Mouse (Mus musculus) right cerebral cortex, adult 2 months (tissue): ENCODE measurements at regions not wholly inside any gene's neighbourhood (a gene's known extent, or its start where the extent isn't known, plus 50 kb on each side); places are given as distances from the start of the nearest gene placed in this dataset.
A peak's percentile ranks its signal among the peaks of the same experiment; 100 is the strongest.

ENCODE experiments used
- DNase-seq, 2 experiments: peaks; one replicate each; pipeline ENCODE4 v3.0.0; 2021 to 2022; ENCODE audit warnings: low spot score in 2 of 2

GRCm38 (mm10) chr15:62625406-62625805, 1219.6 kb downstream of the Gsdmc2 start:
- no peak for DNase-seq

GRCm38 (mm10) chr15:62616042-62616441, 1228.9 kb downstream of the Gsdmc2 start:
- no peak for DNase-seq

- no peak for DNase-seq
Observed at GRCm38 (mm10) chr15:62596735-62597134, 1248.2 kb downstream of the Gsdmc2 start.

- no peak for DNase-seq
Observed at GRCm38 (mm10) chr15:62588580-62588979, 1256.4 kb downstream of the Gsdmc2 start.

GRCm38 (mm10) chr15:62578788-62579187, 1266.2 kb downstream of the Gsdmc2 start:
- DNase-seq, result no peak

DNA sequence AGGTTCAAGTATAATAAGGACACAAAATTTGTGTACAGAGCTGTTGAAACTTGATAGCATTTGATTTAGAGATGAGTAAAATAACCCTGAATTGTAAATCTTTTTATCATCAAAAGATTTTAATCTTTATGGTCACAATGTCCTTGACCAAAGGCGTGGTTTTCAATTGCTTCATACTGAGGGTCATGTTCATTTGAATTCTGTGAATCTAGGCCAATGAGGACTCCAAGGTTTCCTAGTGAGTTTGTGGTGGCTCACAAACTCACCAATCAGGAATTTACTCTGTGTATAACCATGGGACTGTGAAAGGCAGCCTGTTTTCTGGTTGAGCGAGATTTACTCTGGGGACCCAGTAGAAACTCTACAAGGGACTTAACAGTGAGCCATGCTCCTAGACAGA, 1269.2 kb downstream of the Gsdmc2 start:
- no peak for DNase-seq

DNA sequence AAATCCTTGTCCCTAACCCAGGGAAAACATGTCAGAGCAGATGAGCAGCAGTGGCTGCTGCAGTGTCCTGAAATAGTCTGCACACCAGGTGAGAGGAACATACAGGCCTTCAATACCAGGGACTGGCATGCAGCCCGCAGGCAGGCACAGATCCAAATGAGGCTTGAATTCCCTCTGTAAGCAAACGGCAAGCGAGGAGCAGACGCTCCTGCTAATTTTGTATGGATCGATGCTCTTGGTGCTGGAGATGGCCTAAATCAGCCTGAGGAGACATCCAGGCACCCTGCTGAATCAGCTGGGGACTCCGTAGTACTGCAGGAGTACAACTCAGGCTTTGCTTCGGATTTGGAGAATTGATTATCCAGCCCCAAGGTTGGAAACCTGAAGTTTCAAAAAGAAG, 1273.2 kb downstream of the Gsdmc2 start:
- peak; percentile 4 to 16 for DNase-seq

- no peak for DNase-seq
Observed at GRCm38 (mm10) chr15:62568788-62569713, 1275.9 kb downstream of the Gsdmc2 start.

- DNase-seq, result no peak
Observed at GRCm38 (mm10) chr15:62567431-62567830, 1277.5 kb downstream of the Gsdmc2 start.

GRCm38 (mm10) chr15:62566106-62566511, 1278.9 kb downstream of the Gsdmc2 start:
- no peak for DNase-seq

DNA sequence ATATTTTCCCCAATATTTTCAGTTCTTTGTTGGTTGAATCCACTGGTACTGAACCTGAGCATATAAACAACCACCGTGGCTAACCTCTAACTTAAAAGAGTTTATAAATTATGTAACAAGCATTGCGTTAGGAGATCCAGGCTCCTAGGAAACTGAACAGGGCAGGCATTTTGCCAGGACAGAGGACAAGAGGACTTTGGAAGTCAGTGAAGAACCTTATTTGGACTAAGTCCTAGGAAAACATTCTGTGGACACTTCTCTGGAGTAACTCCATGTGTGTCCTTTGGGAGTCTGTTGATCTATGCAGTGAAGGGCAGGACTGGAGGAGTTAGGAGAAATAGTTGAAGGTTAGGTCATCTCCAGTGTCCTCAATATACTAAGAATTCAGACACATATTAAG, 1311.7 kb downstream of the Gsdmc2 start:
- DNase-seq, result no peak

GRCm38 (mm10) chr15:62528975-62529374, 1316.0 kb downstream of the Gsdmc2 start:
- DNase-seq, result no peak

DNA sequence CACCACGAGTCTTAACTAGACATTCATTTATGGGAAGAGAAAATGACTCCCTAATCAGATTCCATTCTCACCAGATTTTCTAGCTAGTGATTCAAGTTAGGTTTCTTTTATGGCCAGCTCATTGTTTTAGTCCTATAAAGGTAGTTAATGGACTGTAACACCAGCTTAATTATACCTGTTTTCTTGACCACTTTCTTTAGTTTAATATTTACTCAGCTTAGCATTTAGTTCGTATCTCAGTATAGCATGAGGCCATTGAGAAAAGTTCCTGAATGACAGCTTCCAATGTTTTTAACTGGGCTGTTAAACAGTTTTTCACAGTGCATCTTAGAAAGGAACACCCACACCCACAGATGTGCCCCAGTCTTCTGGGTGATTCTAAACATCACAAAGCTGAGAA, 1320.3 kb downstream of the Gsdmc2 start:
- no peak for DNase-seq

- DNase-seq, result no peak
Observed at GRCm38 (mm10) chr15:62524135-62524534, 1320.8 kb downstream of the Gsdmc2 start.

GRCm38 (mm10) chr15:62513462-62513861, 1331.5 kb downstream of the Gsdmc2 start:
- no peak for DNase-seq

GRCm38 (mm10) chr15:62511461-62511860, 1333.5 kb downstream of the Gsdmc2 start:
- no peak for DNase-seq

GRCm38 (mm10) chr15:62503866-62504265, 1341.1 kb downstream of the Gsdmc2 start:
- DNase-seq, result no peak

DNA sequence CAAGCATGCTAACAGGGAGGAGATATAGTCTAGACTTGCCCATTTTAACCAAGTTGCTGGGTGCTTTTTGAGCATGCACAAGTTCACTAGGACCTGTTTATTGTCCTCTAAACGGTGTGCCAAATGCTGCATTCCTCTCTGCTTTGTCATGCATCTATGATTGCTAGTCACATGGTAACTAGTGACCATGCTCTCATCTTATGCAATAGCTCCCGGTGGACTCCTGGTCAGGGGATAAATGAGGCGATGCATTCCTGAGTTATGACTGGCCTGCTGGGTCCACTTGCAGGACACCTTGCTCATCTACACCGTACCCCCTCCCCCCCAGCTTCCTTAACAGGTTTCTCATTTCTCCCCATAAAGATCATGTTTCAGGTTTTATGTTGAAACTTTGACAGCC, 1344.0 kb downstream of the Gsdmc2 start:
- no peak for DNase-seq

- DNase-seq, result no peak
Observed at GRCm38 (mm10) chr15:62500522-62500921, 1344.5 kb downstream of the Gsdmc2 start.

- no peak for DNase-seq
Observed at GRCm38 (mm10) chr15:62496193-62496592, 1348.8 kb downstream of the Gsdmc2 start.

DNA sequence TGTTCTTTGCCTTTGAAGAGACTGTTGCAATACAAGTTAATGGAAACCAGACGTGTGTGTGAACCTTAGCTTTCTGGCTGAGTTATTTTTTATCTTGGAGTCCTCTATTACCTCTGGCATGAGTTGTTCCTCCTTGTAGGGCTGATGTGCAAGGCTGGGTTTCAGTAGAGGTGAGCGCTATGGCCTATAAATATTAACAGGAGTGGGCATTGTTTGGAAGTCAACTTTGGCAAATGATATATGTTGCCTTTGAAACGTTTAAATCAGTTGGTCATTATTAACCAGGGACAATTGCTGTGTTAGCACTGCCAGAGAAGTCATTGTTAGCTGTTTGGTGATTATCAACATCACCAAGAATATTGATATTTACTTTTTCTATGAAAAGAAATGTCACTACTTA, 1352.6 kb downstream of the Gsdmc2 start:
- DNase-seq, result no peak

GRCm38 (mm10) chr15:62490548-62490947, 1354.4 kb downstream of the Gsdmc2 start:
- no peak for DNase-seq

- no peak for DNase-seq
Observed at GRCm38 (mm10) chr15:62486540-62486939, 1358.4 kb downstream of the Gsdmc2 start.

GRCm38 (mm10) chr15:62484350-62484749, 1360.6 kb downstream of the Gsdmc2 start:
- DNase-seq, result no peak
